Mouse (Mus musculus) thymus, postnatal 36 days (tissue): ENCODE results near the gene Lcn5.
"Not testable (repeated sequence)": the region's sequence is repeated elsewhere in the genome, so short reads cannot be mapped to it uniquely, and the experiment has no call there.

Experiments used
- DNase-seq, 2 experiments: peaks; one replicate each; pipeline ENCODE4 v3.0.0; 2022; ENCODE audit warnings: mixed read lengths in 2 of 2

The Lcn5 gene

DNA sequence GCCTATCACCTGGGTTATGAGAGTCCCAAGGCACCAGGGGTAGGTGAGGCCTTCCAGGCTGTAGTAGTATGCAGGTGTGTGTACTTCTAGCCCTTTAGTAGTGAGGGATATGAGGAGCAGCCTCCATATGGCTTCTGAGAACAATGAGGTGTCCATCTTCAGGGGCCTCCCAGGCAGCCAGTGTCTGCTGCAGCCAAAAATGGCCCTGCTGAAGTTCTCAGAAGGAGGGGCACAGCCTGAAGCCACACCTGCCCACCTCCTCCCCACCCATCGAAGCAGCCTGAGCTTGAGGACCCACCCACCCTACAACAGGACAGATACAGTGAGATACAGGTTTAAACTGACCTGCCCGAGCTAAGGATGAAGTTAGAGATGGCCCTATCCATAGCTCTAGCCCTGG, 24.7 kb downstream of the Lcn5 start, which contains the start of gene Lcn10:
Lcn10 (plus strand) TSS at position 301 of the 400 bp plus-strand sequence.
- no peak for DNase-seq

DNA sequence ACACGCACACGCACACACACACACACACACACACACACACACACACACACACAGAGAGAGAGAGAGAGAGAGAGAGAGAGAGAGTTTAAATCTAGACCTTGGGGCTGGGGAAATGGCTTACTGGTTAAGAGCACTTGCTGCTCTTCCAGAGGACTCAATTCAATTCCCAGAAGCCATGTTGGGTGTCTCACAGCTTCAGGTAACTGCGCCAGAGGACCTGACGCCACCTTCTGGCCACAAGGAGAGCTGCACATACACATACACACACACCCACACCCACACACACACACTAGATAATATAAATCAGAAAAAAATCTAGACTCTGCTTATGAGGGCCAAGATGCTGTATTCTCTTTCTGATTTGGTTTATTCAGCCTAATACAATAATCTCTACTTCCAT, 29.2 kb downstream of the Lcn5 start:
- DNase-seq, result no peak

DNA sequence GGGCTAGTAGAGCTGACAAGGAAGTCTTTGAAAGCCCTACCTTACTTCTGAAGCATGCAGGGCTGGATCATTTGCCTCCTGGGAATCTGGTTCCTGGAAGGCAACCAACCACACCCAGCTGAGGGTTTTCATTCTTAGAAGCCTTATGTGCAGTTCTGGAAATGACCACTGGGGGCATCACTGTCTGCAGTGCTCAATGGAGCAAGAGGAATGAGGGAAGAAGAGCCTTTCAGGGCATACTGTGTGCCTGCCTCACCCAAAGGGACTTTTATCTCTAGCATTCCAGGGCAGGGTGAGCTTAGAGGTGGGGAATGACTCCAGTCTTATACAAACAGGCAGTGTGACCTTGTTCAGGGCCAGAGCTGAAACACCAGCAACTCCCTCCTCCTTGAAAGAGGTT, 36.9 kb downstream of the Lcn5 start:
- DNase-seq, result peak in 1 of 2 experiments; percentile 53

DNA sequence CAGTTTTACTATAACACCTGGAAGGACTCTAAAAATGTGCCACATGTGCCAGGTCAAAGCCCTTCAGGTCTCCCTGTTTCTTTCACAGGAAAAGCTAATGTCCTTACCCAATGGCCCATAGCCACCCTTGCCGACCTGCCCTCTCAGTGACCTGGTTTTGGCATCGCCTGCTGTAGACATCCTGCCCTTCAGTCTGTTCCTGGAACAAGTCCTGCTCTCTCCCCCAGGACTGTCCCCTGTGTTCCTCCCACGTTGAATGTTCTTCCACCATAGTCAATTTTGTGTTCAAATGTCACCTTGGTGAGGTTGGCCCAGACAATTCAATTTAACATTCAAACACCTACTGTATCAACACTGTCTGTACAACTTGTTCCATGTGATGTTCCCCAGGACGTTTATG, 39.2 kb downstream of the Lcn5 start:
- DNase-seq, result no peak

DNA sequence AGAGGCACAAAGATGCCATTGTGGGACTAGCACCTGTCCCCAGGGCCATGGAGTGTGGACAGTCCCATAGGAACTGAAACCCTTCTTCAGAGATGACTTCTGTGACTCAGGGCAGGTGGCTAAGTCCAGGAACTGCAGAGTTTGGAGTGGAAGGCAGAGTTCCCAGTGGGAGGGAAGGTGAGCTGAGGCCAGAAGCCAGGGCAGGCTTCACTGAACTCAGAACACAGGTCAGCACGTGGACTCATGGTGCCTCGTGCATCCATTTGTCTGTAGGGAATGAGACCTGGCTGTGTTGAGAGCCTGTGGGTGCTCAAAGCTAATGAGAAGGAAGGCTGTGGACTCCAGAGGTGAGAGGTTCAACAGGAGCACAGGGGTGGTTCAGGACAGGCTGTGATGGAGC, 40.9 kb downstream of the Lcn5 start:
- DNase-seq, result no peak

DNA sequence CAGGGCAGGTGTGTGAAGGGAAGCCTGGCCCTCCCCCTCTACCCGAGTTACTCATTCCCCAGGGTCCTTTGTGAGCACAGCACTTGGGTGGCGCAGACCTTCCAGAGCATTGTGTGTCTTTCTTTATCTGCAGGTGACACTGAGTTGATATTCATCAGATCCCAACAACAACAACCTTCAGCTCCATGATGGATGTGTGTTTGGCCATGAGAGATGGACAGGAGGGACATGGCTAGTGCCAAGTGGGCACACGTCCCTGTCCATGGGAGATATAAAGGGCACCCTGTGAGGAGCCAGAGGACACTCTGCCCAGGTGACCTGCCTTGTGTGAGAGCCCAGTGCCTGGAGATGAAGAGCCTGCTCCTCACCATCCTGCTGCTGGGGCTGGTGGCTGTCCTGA, 42.0 kb downstream of the Lcn5 start, which contains the start of gene Obp2a:
Obp2a (plus strand) TSS at position 301 of the 400 bp plus-strand sequence.
- not testable (repeated sequence) for DNase-seq

DNA sequence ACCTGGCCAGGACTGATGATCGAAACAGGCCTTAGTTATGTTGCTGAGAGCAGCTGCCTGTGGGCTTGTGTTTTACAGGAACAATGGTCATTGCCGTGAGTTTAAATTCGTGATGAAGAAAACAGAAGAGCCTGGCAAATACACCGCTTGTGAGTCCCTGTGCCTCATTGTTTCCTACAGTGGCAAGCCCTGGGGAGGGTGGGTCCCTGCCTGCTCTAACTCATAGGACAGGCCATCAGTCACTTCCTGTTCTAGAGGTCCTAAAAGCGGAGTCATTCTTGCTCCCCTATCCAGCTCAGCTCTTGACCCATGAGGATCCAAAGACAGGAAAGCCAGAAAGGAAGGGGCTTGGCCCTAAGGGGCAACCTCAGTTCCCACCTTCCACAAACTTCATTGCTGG, 43.2 kb downstream of the Lcn5 start:
- DNase-seq, result no peak

DNA sequence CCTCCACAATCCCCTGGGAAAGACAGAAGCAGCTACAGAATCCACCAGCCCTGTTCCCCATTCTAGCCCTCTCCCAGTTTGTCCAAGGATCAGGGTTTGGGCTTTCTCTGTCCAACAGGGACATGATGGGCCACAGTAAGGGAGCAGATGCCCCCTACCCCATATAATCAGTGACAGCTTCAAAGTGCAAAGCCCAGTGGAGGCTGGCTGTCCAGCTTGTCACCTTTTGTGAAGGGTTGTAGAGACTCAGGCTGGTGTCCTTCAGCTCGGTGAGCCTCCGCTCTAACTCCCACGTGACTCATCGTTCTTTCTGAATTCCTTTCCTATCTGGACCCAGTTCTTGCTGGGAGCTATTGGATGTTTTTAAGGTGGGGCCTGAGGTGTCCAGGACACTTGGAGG, 46.0 kb downstream of the Lcn5 start:
- DNase-seq, result no peak

DNA sequence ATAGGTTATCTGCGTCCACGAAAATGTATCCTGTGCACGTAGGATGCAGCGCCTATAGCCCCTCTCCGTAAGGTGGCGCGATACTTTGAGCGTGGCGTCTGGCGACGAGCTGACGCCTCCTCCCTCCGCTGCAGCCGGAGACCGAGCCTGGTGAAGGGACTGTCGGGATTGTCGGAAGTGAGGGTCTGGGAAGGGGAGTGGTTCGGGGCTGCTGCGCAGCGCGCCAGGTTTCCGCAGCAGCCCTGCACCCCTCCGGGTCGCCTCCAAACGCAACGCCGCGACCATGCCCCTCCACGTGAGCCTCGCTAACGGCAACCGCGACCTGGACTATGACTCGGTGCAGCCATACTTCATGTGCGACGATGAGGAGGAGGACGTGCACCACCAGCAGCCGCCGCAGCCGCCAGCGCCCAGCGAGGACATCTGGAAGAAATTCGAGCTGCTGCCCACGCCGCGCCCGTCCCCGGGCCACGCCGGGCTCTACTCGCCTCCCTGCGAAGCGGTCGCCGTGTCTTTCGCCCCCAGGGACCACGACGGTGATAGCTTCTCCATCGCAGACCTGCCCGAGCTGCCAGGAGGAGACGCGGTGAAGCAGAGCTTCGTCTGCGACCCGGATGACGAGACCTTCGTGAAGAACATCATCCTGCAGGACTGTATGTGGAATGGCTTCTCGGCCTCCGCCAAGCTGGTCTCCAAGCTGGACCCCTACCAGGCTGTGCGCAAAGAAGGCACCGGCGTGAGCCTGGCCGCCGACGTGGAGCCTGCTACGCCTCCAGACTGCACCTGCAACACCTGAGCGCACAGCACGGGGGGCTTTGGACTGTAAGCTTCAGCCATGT, 49.1 kb downstream of the Lcn5 start, which contains the start of gene Bmyc:
Bmyc (plus strand) TSS at position 97 of the 839 bp plus-strand sequence.
- peak; percentile 80 to 85 for DNase-seq

DNA sequence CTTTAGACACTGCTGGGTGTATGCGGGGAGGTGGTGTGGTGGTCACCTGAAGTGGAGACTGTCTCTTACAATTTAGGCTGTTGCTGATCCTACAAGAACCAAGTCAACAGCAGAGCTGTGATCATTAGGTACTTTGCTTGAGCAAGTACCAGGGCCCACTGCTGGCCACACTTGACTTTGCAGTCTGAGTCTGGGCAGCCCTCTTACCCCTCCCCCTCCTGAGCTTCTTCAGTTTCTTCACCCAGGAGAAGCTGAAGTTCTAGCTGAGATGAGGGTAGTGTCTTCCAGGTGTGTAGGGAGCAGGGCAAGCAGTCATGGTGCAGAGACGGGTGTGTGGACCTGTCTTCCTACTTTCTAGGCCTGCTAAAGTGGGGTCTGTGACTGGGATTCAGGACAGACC, 50.4 kb downstream of the Lcn5 start:
- DNase-seq, result peak in 1 of 2 experiments; percentile 39

DNA sequence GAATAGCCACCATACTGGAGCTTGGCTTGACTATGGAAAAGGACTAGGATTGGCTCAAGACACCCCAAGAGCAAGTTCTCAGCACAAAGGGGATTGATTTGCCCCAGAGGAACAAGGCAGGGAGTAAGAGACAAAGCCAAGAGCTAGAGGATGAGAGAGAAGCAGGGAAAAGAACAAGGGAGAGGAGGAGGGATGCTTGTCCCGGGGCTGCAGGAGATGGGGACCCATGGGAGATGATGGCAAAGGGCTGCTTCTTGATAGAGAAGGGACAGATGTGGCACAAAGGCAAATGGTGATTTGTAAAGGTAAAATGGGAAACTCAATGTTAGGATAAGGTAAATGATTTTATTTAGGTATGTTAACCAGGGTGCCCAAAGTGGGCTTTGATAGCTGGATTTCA, 51.3 kb downstream of the Lcn5 start:
- not testable (repeated sequence) for DNase-seq

DNA sequence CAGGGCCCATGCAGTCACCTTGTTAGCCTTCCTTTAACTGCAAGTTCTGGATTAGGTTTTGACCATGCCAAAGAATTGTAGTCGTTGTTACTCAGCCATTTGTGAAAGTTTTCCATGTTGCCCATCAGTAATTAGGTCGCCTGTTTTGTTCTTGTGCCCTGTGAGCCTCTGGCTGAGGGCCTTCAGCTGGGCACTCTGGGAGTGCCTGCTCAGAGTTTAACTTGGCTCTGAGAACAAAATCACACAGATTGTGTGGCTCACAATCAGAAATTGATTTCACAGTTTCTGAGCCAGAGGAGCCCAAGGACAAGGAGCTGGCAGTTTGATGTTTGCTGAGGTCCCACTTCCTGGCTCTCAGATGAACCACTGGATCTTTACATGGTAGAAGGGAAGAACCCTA, 52.0 kb downstream of the Lcn5 start:
- DNase-seq, result not testable (repeated sequence)
